Mouse (Mus musculus): ENCODE results near the gene Aplnr. TPM values are rescaled to one million over a fixed set of nuclear protein-coding genes. Genes with fewer than 3 reads are reported as not detected.

Aplnr gene
- 42.2 and 49.7 TPM in 2 replicates for polyA plus RNA-seq (2015; fragmentation: Nextera tagmentation; extraction: Ambion mirVana)

GRCm38 (mm10) chr2:85136089-85136488 lies at the start of gene Aplnr:
Gene Aplnr (plus strand): TSS chr2:85136225.
- ATAC-seq (ENCODE audit: low FRiP score, low read depth) = 0 out of 2 replicates have a peak, but pooled peaks have one; percentile 17
- Histone ChIP-seq H3K4me1 (no peaks in the 10 kb centered on the region), H3K36me3 (no peaks in the 10 kb centered on the region), H3K27ac (no peak within 1 kb of the TSS), H3K4me2 (replicated peaks) (no peak within 1 kb of the TSS), H3K9me3 (no peaks in the 10 kb centered on the region), H3K4me3 (peak within 1 kb of the TSS; percentile 17), H3K9ac (no peak within 1 kb of the TSS), H3K27me3 (peaks cover 22% of the 10 kb centered on the region)
- 0% methylated on average over 4 of the region's 4 CpGs for WGBS

GRCm38 (mm10) chr2:85088716-85089646 lies 47.0 kb upstream of the Aplnr start:
- H3K27ac ChIP-seq = no peak overlapping the region
- 58% methylated on average over 11 of the region's 11 CpGs for WGBS

GRCm38 (mm10) chr2:85091325-85091724 lies 44.7 kb upstream of the Aplnr start:
- ATAC-seq (ENCODE audit: low FRiP score, low read depth) = no peak

More at GRCm38 (mm10) chr2:85088716-85089646, 47.0 kb upstream of the Aplnr start:
- H3K36me3 ChIP-seq = peaks cover 3% of the 10 kb centered on the region; the same call in 1 of the 2 replicates
- no peaks in the 10 kb centered on the region for H3K9me3 ChIP-seq
- H3K4me2 ChIP-seq (replicated peaks) = no peak overlapping the region
- peak; percentile 71 for ATAC-seq (ENCODE audit: low FRiP score, low read depth)
- no peak overlapping the region for H3K9ac ChIP-seq
- no peak overlapping the region for H3K4me3 ChIP-seq
- H3K4me1 ChIP-seq = peaks cover 6% of the 10 kb centered on the region
- H3K27me3 ChIP-seq = no peaks in the 10 kb centered on the region

GRCm38 (mm10) chr2:85093376-85093775 lies 42.6 kb upstream of the Aplnr start:
- ATAC-seq (ENCODE audit: low FRiP score, low read depth) = no peak
- Histone ChIP-seq H3K4me3 (no peak overlapping the region), H3K27ac (no peak overlapping the region), H3K4me2 (replicated peaks) (no peak overlapping the region), H3K9me3 (no peaks in the 10 kb centered on the region), H3K36me3 (no peaks in the 10 kb centered on the region), H3K27me3 (no peaks in the 10 kb centered on the region), H3K9ac (no peak overlapping the region), H3K4me1 (peaks cover 6% of the 10 kb centered on the region)
- 93% methylated on average over 1 of the region's 1 CpGs for WGBS

More at GRCm38 (mm10) chr2:85091325-85091724, 44.7 kb upstream of the Aplnr start:
- no peaks in the 10 kb centered on the region for H3K9me3 ChIP-seq
- H3K36me3 ChIP-seq = no peaks in the 10 kb centered on the region
- H3K9ac ChIP-seq = no peak overlapping the region
- no peak overlapping the region for H3K27ac ChIP-seq
- H3K4me1 ChIP-seq = peaks cover 6% of the 10 kb centered on the region
- H3K27me3 ChIP-seq = no peaks in the 10 kb centered on the region
- H3K4me3 ChIP-seq = no peak overlapping the region
- no peak overlapping the region for H3K4me2 ChIP-seq (replicated peaks)
- 91% methylated on average over 4 of the region's 4 CpGs for WGBS

- no peak overlapping the region for H3K4me3 ChIP-seq
- no peak overlapping the region for H3K9ac ChIP-seq
- no peak overlapping the region for H3K27ac ChIP-seq
- no peaks in the 10 kb centered on the region for H3K27me3 ChIP-seq
- peaks cover 1% of the 10 kb centered on the region; the same call in 1 of the 2 replicates for H3K9me3 ChIP-seq
- WGBS = 66% methylated on average over 5 of the region's 5 CpGs
- no peak for ATAC-seq (ENCODE audit: low FRiP score, low read depth)
- no peaks in the 10 kb centered on the region for H3K4me1 ChIP-seq
- H3K36me3 ChIP-seq = no peaks in the 10 kb centered on the region
- H3K4me2 ChIP-seq (replicated peaks) = no peak overlapping the region
Observed at GRCm38 (mm10) chr2:85095906-85096305, 40.1 kb upstream of the Aplnr start.

GRCm38 (mm10) chr2:85098014-85098413 lies 38.0 kb upstream of the Aplnr start:
- ATAC-seq (ENCODE audit: low FRiP score, low read depth) = no peak
- no peaks in the 10 kb centered on the region for H3K27me3 ChIP-seq
- H3K9ac ChIP-seq = no peak overlapping the region
- H3K4me2 ChIP-seq (replicated peaks) = no peak overlapping the region
- no peak overlapping the region for H3K4me3 ChIP-seq
- no peaks in the 10 kb centered on the region for H3K36me3 ChIP-seq
- WGBS = 75% methylated on average over 2 of the region's 2 CpGs
- H3K9me3 ChIP-seq = peaks cover 4% of the 10 kb centered on the region; the same call in 1 of the 2 replicates
- no peak overlapping the region for H3K27ac ChIP-seq
- no peaks in the 10 kb centered on the region for H3K4me1 ChIP-seq

- Histone ChIP-seq H3K9me3 (peaks cover 4% of the 10 kb centered on the region; the same call in 1 of the 2 replicates), H3K4me3 (no peak overlapping the region), H3K27ac (no peak overlapping the region), H3K4me2 (replicated peaks) (no peak overlapping the region), H3K27me3 (no peaks in the 10 kb centered on the region), H3K36me3 (no peaks in the 10 kb centered on the region), H3K4me1 (no peaks in the 10 kb centered on the region), H3K9ac (no peak overlapping the region)
- no peak for ATAC-seq (ENCODE audit: low FRiP score, low read depth)
- 65% methylated on average over 7 of the region's 7 CpGs for WGBS
Observed at GRCm38 (mm10) chr2:85098824-85099511, 37.1 kb upstream of the Aplnr start.

- Histone ChIP-seq H3K4me3 (no peak overlapping the region), H3K4me2 (replicated peaks) (no peak overlapping the region), H3K4me1 (no peaks in the 10 kb centered on the region), H3K36me3 (no peaks in the 10 kb centered on the region), H3K9ac (no peak overlapping the region), H3K9me3 (peaks cover 4% of the 10 kb centered on the region; the same call in 1 of the 2 replicates), H3K27me3 (no peaks in the 10 kb centered on the region), H3K27ac (no peak overlapping the region)
- ATAC-seq (ENCODE audit: low FRiP score, low read depth) = no peak
- WGBS = 78% methylated on average over 8 of the region's 8 CpGs
Observed at GRCm38 (mm10) chr2:85103201-85103600, 32.8 kb upstream of the Aplnr start.

GRCm38 (mm10) chr2:85105426-85106013 lies 30.5 kb upstream of the Aplnr start:
- ATAC-seq (ENCODE audit: low FRiP score, low read depth) = no peak
- Histone ChIP-seq H3K4me1 (no peaks in the 10 kb centered on the region), H3K4me3 (no peak overlapping the region), H3K9me3 (peaks cover 4% of the 10 kb centered on the region; the same call in 1 of the 2 replicates), H3K27ac (no peak overlapping the region), H3K4me2 (replicated peaks) (no peak overlapping the region), H3K27me3 (no peaks in the 10 kb centered on the region), H3K9ac (no peak overlapping the region), H3K36me3 (no peaks in the 10 kb centered on the region)
- 71% methylated on average over 11 of the region's 11 CpGs for WGBS

- Histone ChIP-seq H3K27ac (no peak overlapping the region), H3K4me3 (no peak overlapping the region), H3K9ac (no peak overlapping the region), H3K4me1 (no peaks in the 10 kb centered on the region), H3K4me2 (replicated peaks) (no peak overlapping the region), H3K27me3 (no peaks in the 10 kb centered on the region), H3K36me3 (no peaks in the 10 kb centered on the region), H3K9me3 (no peaks in the 10 kb centered on the region)
- 62% methylated on average over 7 of the region's 7 CpGs for WGBS
- ATAC-seq (ENCODE audit: low FRiP score, low read depth) = no peak
Observed at GRCm38 (mm10) chr2:85106068-85106790, 29.8 kb upstream of the Aplnr start.

GRCm38 (mm10) chr2:85106941-85107340 lies 29.1 kb upstream of the Aplnr start:
- 77% methylated on average over 4 of the region's 4 CpGs for WGBS
- no peaks in the 10 kb centered on the region for H3K9me3 ChIP-seq
- no peak overlapping the region for H3K9ac ChIP-seq
- H3K36me3 ChIP-seq = no peaks in the 10 kb centered on the region
- ATAC-seq (ENCODE audit: low FRiP score, low read depth) = no peak
- no peak overlapping the region for H3K4me2 ChIP-seq (replicated peaks)
- no peak overlapping the region for H3K27ac ChIP-seq
- no peak overlapping the region for H3K4me3 ChIP-seq
- H3K4me1 ChIP-seq = no peaks in the 10 kb centered on the region
- no peaks in the 10 kb centered on the region for H3K27me3 ChIP-seq

Data from limb, embryonic 13.5 days (tissue).